Mouse (Mus musculus) stomach, postnatal 0 days (tissue): Measurements from ENCODE around the gene Herc3. TPM values are rescaled to one million over a fixed set of nuclear protein-coding genes. Genes with fewer than 3 reads are reported as not detected.

Source experiments
- ATAC-seq: fragments of 200-750 bp; cut with Nextera tagmentation; 2 replicates; pipeline ENCODE4 v1.8.0; 2017; ENCODE audit not compliant: low FRiP score, low TSS enrichment
- DNase-seq: peaks from one replicate; pipeline ENCODE4 v3.0.0-alpha.2; 2016; ENCODE audit warnings: low spot score
- H3K27ac ChIP-seq: fragments of 300-500 bp; sonication (generic); replicated peaks from 2 replicates; pipeline ENCODE4 v1.5.1; 2014; ENCODE audit warnings: mild to moderate bottlenecking, control low read depth
- H3K27me3 ChIP-seq: fragments of 300-500 bp; sonication (generic); 2 replicates; pipeline ENCODE4 v1.6.1; 2014; ENCODE audit warnings: low read length; ENCODE audit not compliant: control insufficient read depth, insufficient read depth
- H3K36me3 ChIP-seq: fragments of 300-500 bp; sonication (generic); 2 replicates; pipeline ENCODE4 v1.6.1; 2014; ENCODE audit warnings: low read length, mixed read lengths; ENCODE audit not compliant: control insufficient read depth, insufficient read depth
- H3K4me1 ChIP-seq: fragments of 300-500 bp; sonication (generic); replicated peaks from 2 replicates; pipeline ENCODE4 v1.6.1; 2014; ENCODE audit warnings: antibody characterized with exemption; ENCODE audit not compliant: control insufficient read depth, insufficient read depth
- H3K4me2 ChIP-seq: fragments of 300-500 bp; sonication (generic); replicated peaks from 2 replicates; pipeline ENCODE4 v1.6.1; 2014; ENCODE audit warnings: low read depth, mild to moderate bottlenecking, control low read depth, moderate library complexity
- H3K4me3 ChIP-seq: fragments of 300-500 bp; sonication (generic); 2 replicates; pipeline ENCODE4 v1.5.1; 2014; ENCODE audit warnings: low read depth, low read length, control low read depth
- H3K9ac ChIP-seq: fragments of 300-500 bp; sonication (generic); 2 replicates; pipeline ENCODE4 v1.6.1; 2014; ENCODE audit warnings: mild to moderate bottlenecking, low read length, control low read depth, mixed read lengths
- H3K9me3 ChIP-seq: fragments of 300-500 bp; sonication (generic); 2 replicates; pipeline ENCODE4 v1.6.1; 2016; ENCODE audit warnings: low read length; ENCODE audit not compliant: control insufficient read depth
- CTCF ChIP-seq: IDR thresholded peaks from 2 replicates; pipeline ENCODE4 v1.5.1; 2016; ENCODE audit warnings: antibody characterized with exemption, low read depth, mild to moderate bottlenecking, moderate library complexity
- EP300 ChIP-seq: optimal IDR thresholded peaks from 2 replicates; pipeline ENCODE3; 2016; ENCODE audit warnings: antibody characterized with exemption
- WGBS: fragments of 180-500 bp; shearing (Covaris S2); extraction: QIAGEN DNeasy Blood & Tissue Kit; methylation state at CpG from one replicate; pipeline ENCODE4 v1.1.7; 2014; 5-methylcytosine and 5-hydroxymethylcytosine counted together
- polyA plus RNA-seq: library from polyadenylated mRNA; unstranded; fragments of >200 nt; fragmentation: Nextera tagmentation; extraction: Ambion mirVana; gene quantifications from 2 replicates; pipeline ENCODE4 v1.2.1, GENCODE M21; 2015

Gene Herc3
- polyA plus RNA-seq, 1 experiment from 2014 or later = 11.0 TPM

GRCm38 (mm10) chr6:58912842-58913241 is 81.6 kb downstream of the Herc3 start:
- H3K27me3 ChIP-seq = no peaks in the 10 kb centered on the region
- TF ChIP-seq CTCF = no peak
- TF ChIP-seq EP300 = no peak
- H3K9ac ChIP-seq = no peak overlapping the region
- H3K9me3 ChIP-seq = no peaks in the 10 kb centered on the region
- H3K27ac ChIP-seq = no peak overlapping the region
- H3K4me2 ChIP-seq = no peak overlapping the region
- H3K4me1 ChIP-seq = no peaks in the 10 kb centered on the region
- H3K36me3 ChIP-seq = no peaks in the 10 kb centered on the region
- WGBS = 76% methylated on average over 5 of the region's 5 CpGs
- H3K4me3 ChIP-seq = no peak overlapping the region
- no peak for ATAC-seq
- DNase-seq = no peak

- Histone ChIP-seq H3K27me3 (no peaks in the 10 kb centered on the region), H3K36me3 (no peaks in the 10 kb centered on the region), H3K4me3 (no peak overlapping the region), H3K9ac (no peak overlapping the region), H3K27ac (no peak overlapping the region), H3K9me3 (no peaks in the 10 kb centered on the region), H3K4me1 (no peaks in the 10 kb centered on the region), H3K4me2 (no peak overlapping the region)
- ATAC-seq = no peak
- no peak for DNase-seq
- 41% methylated on average over 3 of the region's 3 CpGs for WGBS
- no peak for TF ChIP-seq CTCF
- TF ChIP-seq EP300 = no peak
These were observed 82.3 kb downstream of the Herc3 start for GRCm38 (mm10) chr6:58913551-58913950.

DNA sequence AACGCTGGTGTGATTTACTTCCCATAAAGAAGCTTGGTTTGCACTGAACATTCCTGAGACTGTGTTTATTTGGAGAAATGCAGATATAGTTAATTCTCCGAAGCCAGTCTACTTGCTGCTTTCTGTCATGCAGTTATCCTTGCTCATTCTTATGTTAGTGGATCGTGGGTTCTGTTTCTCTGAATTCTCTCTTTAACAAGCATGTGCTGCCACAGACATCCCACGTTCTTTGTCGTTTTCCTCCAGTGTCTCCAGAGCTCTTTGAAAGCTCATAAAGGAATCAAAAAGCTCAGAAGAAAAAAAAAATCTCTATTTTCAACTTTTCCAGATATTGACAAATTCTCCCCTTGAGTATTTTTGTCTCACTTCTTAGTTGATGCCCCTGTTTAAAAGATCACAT is 82.7 kb downstream of the Herc3 start:
- whole genome bisulfite sequencing = 50% methylated on average over 5 of the region's 5 CpGs
- no peak overlapping the region for H3K27ac ChIP-seq
- no peaks in the 10 kb centered on the region for H3K36me3 ChIP-seq
- no peak for ATAC-seq
- H3K4me1 ChIP-seq = no peaks in the 10 kb centered on the region
- no peaks in the 10 kb centered on the region for H3K9me3 ChIP-seq
- no peaks in the 10 kb centered on the region for H3K27me3 ChIP-seq
- no peak for TF ChIP-seq CTCF
- TF ChIP-seq EP300 = no peak
- H3K9ac ChIP-seq = no peak overlapping the region
- no peak overlapping the region for H3K4me3 ChIP-seq
- H3K4me2 ChIP-seq = no peak overlapping the region
- DNase-seq = no peak

GRCm38 (mm10) chr6:58916498-58916897 is 85.2 kb downstream of the Herc3 start:
- Histone ChIP-seq H3K4me2 (no peak overlapping the region), H3K9me3 (no peaks in the 10 kb centered on the region), H3K4me1 (no peaks in the 10 kb centered on the region), H3K4me3 (no peak overlapping the region), H3K36me3 (peaks cover 4% of the 10 kb centered on the region; the same call in 1 of the 2 replicates), H3K27me3 (no peaks in the 10 kb centered on the region), H3K9ac (no peak overlapping the region), H3K27ac (no peak overlapping the region)
- ATAC-seq (no peak), DNase-seq (no peak)
- TF ChIP-seq EP300 = no peak
- TF ChIP-seq CTCF = no peak
- 82% methylated on average over 5 of the region's 5 CpGs for WGBS

- H3K4me2 ChIP-seq = no peak overlapping the region
These were observed 89.5 kb downstream of the Herc3 start for GRCm38 (mm10) chr6:58920735-58921134.

GRCm38 (mm10) chr6:58921623-58922022 is 90.4 kb downstream of the Herc3 start:
- no peak overlapping the region for H3K27ac ChIP-seq
- 41% methylated on average over 3 of the region's 3 CpGs for WGBS
- H3K27me3 ChIP-seq = no peaks in the 10 kb centered on the region
- no peaks in the 10 kb centered on the region for H3K4me1 ChIP-seq
- H3K4me2 ChIP-seq = no peak overlapping the region
- TF ChIP-seq CTCF (peak; percentile 65), EP300 (no peak)
- no peak overlapping the region for H3K4me3 ChIP-seq
- DNase-seq (no peak), ATAC-seq (no peak)
- H3K36me3 ChIP-seq = peaks cover 4% of the 10 kb centered on the region; the same call in 1 of the 2 replicates
- no peak overlapping the region for H3K9ac ChIP-seq
- H3K9me3 ChIP-seq = no peaks in the 10 kb centered on the region

More at GRCm38 (mm10) chr6:58920735-58921134, 89.5 kb downstream of the Herc3 start:
- Histone ChIP-seq H3K9ac (no peak overlapping the region), H3K4me3 (no peak overlapping the region), H3K27ac (no peak overlapping the region), H3K9me3 (no peaks in the 10 kb centered on the region), H3K4me1 (no peaks in the 10 kb centered on the region), H3K27me3 (no peaks in the 10 kb centered on the region), H3K36me3 (peaks cover 4% of the 10 kb centered on the region; the same call in 1 of the 2 replicates)
- ATAC-seq = no peak
- TF ChIP-seq CTCF (no peak), EP300 (no peak)
- WGBS = 79% methylated on average over 6 of the region's 6 CpGs
- no peak for DNase-seq
